Mouse (Mus musculus) embryonic fibroblast, embryonic 13.5 days (primary cell): ENCODE data around the gene Arhgap42.

Experiments used
- CTCF ChIP-seq: IDR thresholded peaks from 2 replicates; pipeline ENCODE4 v1.5.1; 2011; ENCODE audit warnings: mild to moderate bottlenecking, control low read depth, low read length, moderate library complexity, borderline replicate concordance; ENCODE audit not compliant: insufficient read depth
- POLR2A ChIP-seq: IDR thresholded peaks from 2 replicates; pipeline ENCODE4 v1.6.1; 2011; ENCODE audit warnings: low read depth, mild to moderate bottlenecking, control low read depth, low read length, moderate library complexity

DNA sequence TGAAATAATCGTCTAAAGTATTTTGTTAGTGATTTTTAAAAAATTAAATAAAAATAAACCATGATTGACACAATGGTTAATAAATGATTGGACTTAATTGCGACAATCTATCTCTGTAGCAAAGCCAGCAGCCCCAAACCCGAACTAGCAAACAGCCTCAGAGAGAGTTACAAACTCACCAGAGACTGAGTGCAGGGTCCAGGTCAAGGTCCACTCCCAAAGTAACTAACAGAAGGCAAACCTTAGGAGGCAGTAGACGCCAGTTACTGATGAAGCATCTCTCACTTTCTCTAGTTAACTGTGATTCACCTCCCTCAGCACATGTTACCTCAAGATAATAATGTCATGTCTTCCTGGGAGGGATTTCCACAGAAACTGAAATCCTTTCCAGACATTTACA lies 17.7 kb downstream of the Arhgap42 start:
- TF ChIP-seq CTCF = no peak
- TF ChIP-seq POLR2A = no peak
